Mouse (Mus musculus) heart, adult 2 months (tissue): ENCODE data around the gene Gys2.

Experiments used
- CTCF ChIP-seq: fragments of 200-600 bp; IDR thresholded peaks from 2 replicates; pipeline ENCODE4 v1.8.1; 2022; ENCODE audit warnings: antibody characterized with exemption, mild to moderate bottlenecking, moderate library complexity
- EP300 ChIP-seq: fragments of 200-500 bp; IDR thresholded peaks from 2 replicates; pipeline ENCODE4 v1.6.1; 2011; ENCODE audit warnings: low read depth, low read length, control low read depth; ENCODE audit not compliant: insufficient read depth
- POLR2A ChIP-seq: fragments of 200-500 bp; IDR thresholded peaks from 2 replicates; pipeline ENCODE4 v1.6.1; 2011; ENCODE audit warnings: mild to moderate bottlenecking, low read depth, low read length, control low read depth; ENCODE audit not compliant: insufficient read depth

DNA sequence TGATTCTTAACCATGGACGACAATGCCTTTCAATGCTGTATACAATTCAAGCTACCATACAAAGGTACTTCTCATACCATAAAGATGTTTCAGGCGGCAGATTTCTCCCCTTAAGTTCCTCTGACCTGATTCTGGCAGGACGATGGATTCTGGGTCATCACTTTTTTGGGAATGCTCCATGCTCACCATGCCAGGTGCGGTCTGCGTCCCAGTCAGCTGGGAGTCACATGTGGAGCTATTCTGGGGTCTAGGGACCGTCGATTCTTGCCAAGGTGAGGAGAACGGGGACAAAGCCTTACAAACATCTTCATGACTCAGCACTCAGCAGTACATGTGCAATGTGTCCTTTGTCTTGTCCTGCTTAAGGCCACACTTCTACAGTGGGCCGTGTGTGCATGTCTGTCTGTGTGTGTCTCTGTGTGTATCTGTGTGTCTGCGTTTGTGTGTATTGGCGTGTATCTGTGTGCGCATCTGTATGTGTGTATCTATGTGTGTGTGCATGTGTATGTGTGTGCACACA, 48.7 kb upstream of the Gys2 start:
- TF ChIP-seq CTCF (no peak), POLR2A (no peak), EP300 (peak; percentile 92)
